Comparison of ENCODE assay signal across 17 mouse cellular contexts in the genomic region with DNA sequence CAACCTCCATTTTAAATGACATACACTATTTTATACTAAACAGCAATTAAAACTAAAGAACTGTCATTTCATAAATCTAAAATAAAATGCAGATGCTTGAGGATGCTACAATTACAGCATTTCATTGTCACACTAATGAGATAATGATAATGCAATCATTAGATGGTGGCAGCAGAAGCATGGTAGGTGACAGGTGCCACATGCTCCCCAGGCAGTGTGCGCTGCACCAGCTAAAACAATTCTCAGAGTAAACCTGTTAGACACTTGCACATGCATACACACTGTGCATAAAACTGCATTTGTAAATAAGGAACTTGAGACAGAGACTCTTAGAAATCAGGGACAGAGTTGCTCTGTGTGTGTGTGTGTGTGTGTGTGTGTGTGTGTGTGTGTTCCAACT.
"Had no signal": no experiment of that assay in that cellular context is flagged by ENCODE, and none has a peak within 500 bp of the region (broad histone marks: within the 10 kb centered on the region; RNA-seq: fewer than 3 reads in every experiment).

No protein-coding gene starts in this region.

- H3K9ac ChIP-seq: lung, embryonic 15.5 days; midbrain, embryonic 13.5 days; midbrain, embryonic 15.5 days; neural tube, embryonic 12.5 days; stomach, embryonic 15.5 days had no signal

- H3K4me2 ChIP-seq: lung, embryonic 15.5 days; midbrain, embryonic 11.5 days; midbrain, embryonic 13.5 days; midbrain, embryonic 15.5 days; neural tube, embryonic 12.5 days; stomach, embryonic 15.5 days had no signal

- H3K36me3 ChIP-seq: lung, embryonic 15.5 days; midbrain, embryonic 13.5 days; midbrain, embryonic 15.5 days; neural tube, embryonic 12.5 days; stomach, embryonic 15.5 days had no signal

- H3K27ac ChIP-seq: lung, embryonic 15.5 days; macrophage; midbrain, embryonic 13.5 days; midbrain, embryonic 15.5 days; neural tube, embryonic 12.5 days; stomach, embryonic 15.5 days; stomach, postnatal 0 days had no signal

- H3K4me1 ChIP-seq: lung, embryonic 15.5 days; megakaryocyte, embryonic 14.5 days; midbrain, embryonic 13.5 days; midbrain, embryonic 15.5 days; neural tube, embryonic 12.5 days; stomach, embryonic 15.5 days had no signal

- H3K9me3 ChIP-seq: lung, embryonic 15.5 days; megakaryocyte, embryonic 14.5 days; midbrain, embryonic 13.5 days; midbrain, embryonic 15.5 days; neural tube, embryonic 12.5 days; stomach, embryonic 15.5 days had no signal

- ATAC-seq: lung, postnatal 0 days; midbrain, embryonic 13.5 days; midbrain, embryonic 15.5 days had no signal

- H3K4me3 ChIP-seq: lung, embryonic 15.5 days; megakaryocyte, embryonic 14.5 days; midbrain, embryonic 13.5 days; midbrain, embryonic 15.5 days; neural tube, embryonic 12.5 days; stomach, embryonic 15.5 days had no signal

- DNase-seq: lung, adult 2 months; lung, postnatal 14 days; lung, postnatal 36 days; right cerebral cortex, postnatal 14 days; thymus, adult 2 months; thymus, postnatal 25 days; thymus, postnatal 4 days had no signal

- H3K27me3 ChIP-seq: lung, embryonic 15.5 days; megakaryocyte, embryonic 14.5 days; midbrain, embryonic 13.5 days; midbrain, embryonic 15.5 days; neural tube, embryonic 12.5 days; stomach, embryonic 15.5 days had no signal
